Mouse (Mus musculus) A20 (cell line): ENCODE measurements around the gene Tmem201.

ENCODE experiments used
- DNase-seq: peaks from one replicate; pipeline ENCODE4 v3.0.0-alpha.2; 2011; ENCODE audit warnings: low read depth, low spot score

Tmem201 gene

GRCm38 (mm10) chr4:149684841-149685623 is 52.8 kb downstream of the Tmem201 start:
- no peak for DNase-seq

- no peak for DNase-seq
Observed at GRCm38 (mm10) chr4:149683875-149684274, 54.0 kb downstream of the Tmem201 start.

DNA sequence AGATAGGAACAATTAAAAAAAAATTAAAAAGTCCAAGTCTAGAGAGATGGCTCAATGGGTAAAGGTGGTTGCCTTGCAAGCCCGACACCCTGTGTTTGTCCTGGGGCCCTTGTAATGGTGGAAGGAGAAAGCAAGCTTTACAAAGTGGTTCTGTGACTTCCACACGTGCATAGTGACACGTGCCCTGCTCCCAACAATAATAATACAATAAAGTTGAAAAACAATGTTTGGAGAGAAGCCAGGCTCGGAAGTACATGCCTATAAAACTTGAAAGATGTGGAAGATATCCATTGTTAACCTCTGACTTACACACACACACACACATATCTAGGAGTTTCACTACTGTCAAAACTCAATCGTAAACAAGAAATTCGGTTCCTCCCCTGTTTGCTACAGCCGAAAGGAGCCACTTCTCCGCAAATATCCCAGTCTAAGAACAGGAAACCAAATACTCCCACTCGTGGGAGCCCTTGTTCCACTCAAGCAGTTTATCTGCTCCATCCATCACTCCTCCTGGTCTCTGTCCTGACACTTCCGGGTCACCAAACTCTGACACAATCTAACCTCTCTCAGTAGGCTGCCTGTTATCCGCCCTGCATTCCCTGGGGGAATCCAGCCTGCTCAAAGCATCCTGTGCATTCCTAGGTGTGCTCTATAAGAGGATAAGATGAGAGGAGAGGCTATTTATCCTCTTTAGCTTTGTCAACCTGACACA is 58.6 kb downstream of the Tmem201 start:
- no peak for DNase-seq

GRCm38 (mm10) chr4:149678006-149678405 is 59.8 kb downstream of the Tmem201 start:
- DNase-seq: no peak

GRCm38 (mm10) chr4:149675378-149676261 is 62.2 kb downstream of the Tmem201 start:
- DNase-seq: no peak

GRCm38 (mm10) chr4:149674814-149675377 is 62.9 kb downstream of the Tmem201 start:
- DNase-seq: no peak

DNA sequence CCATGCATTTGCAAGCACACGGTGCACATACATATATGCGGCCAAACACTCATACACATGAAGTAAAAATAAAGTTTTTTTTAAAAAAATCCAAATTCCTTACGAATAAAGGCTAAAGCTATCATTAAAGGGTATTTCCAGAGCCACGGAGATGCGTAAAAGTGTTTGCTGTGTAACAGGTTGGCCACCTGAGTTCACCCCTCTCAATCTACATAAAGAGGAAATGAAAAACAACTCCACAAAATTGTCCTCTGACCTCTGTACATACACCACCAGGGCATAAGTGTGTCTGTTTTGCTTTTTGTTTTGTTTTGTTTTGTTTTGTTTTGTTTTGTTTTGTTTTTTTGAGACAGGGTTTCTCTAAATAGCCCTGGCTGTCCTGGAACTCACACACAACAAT is 65.1 kb downstream of the Tmem201 start:
- peak; percentile 51 for DNase-seq

- DNase-seq: no peak
Observed at GRCm38 (mm10) chr4:149671175-149671574, 66.7 kb downstream of the Tmem201 start.

- no peak for DNase-seq
Observed at GRCm38 (mm10) chr4:149665692-149666090, 72.2 kb downstream of the Tmem201 start.
